Mouse (Mus musculus): Measurements from ENCODE around the gene Nmbr.

Gene Nmbr

GRCm38 (mm10) chr10:14705072-14706066, at the start of gene Nmbr, which contains the start of gene Vta1:
Nmbr (plus strand) TSS chr10:14705591.
Vta1 (minus strand) TSS chr10:14705560.
- DNase-seq = peak; percentile 93 to 97

GRCm38 (mm10) chr10:14660875-14661274, 44.5 kb upstream of the Nmbr start:
- no peak for DNase-seq

DNA sequence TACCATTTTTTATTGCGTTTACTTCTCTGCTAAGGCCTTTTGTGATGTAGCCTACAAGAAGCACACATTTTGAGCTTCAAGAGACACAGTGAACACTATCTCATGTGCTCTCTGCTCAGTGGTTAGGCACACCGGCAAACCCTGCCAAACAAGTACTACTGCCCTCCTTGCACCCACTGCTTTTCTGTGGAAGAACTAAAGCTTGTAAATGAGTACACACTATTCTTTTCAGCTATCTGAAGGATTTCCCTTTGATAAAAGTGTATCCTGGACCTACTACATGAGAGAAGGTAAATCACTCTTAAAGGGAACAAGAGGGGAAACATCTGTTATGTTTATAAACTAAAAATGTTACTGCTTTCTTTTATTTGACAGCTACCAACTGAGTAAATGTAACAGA, 39.2 kb upstream of the Nmbr start:
- no peak for DNase-seq

DNA sequence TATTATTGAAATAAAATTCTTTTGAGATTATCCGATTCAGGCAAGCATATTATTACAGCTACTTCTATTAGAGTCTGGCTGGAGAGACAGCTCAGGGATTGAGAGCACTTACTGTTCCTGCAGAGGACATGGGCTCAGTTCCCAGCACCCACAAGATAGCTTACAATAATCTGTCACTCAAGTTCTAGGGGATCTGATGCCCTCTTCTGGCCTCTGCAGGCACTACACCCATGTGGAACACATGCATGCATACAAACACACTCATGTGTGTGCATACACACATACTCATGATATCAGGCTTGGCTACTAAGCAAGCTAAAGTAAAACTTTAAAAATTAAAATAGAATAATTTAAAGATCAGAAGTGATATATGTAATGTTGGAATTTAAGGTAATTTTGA, 19.7 kb upstream of the Nmbr start:
- DNase-seq = no peak

DNA sequence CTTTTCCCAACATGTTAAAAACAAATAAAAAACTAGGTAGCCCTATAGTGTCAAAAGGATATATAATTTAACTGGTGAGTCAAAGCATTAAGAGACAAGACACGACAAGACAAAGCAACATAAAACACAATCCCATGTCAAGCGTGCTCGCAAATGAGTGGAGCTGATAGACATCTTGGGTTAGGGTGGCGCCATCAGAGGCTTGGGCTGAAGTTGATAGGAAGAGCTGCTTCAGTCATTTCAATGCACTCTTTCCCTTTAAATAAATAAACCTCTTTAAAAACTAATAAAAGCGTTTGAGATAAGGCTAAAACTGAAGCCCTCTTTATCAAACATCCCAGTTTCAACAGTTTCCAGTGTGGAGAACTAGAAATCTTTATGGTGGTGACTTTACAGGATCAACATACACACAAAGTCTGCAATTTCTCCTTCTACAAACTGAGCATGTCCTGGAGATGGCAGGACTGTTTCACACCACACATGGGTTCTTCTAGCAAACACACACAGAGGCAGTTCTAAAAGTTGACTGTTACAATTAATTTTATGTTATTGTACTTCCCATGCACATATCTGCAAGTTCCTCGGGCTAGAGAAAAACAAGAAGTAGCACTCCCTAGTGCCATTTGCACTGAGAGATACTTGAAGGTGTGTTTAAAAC, 16.5 kb upstream of the Nmbr start:
- no peak for DNase-seq

DNA sequence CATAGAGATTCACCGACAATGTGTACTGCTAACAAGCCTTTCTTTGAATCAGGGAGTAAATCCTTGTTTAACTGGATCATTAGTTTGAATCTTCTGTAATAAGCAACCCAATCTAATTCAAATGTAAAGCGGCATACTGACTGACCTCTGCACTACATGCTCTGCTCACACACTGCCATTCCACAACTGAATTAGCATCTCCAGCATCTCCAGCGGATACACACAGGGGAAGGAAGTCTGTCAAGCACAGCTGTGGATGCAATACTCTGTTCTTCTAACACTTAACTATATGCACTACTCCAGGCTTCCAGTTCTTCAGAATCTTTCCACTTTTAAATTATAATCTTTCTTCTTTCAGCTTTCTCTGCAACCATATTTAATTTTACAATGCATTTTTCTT, 15.0 kb upstream of the Nmbr start:
- DNase-seq = no peak

DNA sequence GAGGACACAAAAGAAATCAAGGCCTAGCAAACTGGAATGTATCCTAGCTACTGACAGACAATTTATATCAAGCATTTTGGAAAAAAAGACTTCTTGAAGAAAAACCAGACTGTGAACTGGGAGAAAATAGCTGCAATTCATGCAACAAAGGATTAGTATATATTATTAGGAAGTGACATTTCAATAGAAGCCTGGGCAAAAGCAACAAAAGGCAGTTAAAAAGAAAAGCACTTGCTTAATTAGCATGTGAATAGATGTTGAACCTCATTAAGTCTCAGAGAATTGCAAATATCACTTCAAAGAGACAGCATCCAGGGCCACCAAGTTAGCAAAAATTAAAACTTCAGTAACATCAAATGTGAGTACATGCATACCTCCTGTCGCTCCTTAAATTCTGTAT, 2.2 kb upstream of the Nmbr start:
- DNase-seq = no peak

- DNase-seq = no peak
Observed at GRCm38 (mm10) chr10:14703830-14704420, 1.5 kb upstream of the Nmbr start.

DNA sequence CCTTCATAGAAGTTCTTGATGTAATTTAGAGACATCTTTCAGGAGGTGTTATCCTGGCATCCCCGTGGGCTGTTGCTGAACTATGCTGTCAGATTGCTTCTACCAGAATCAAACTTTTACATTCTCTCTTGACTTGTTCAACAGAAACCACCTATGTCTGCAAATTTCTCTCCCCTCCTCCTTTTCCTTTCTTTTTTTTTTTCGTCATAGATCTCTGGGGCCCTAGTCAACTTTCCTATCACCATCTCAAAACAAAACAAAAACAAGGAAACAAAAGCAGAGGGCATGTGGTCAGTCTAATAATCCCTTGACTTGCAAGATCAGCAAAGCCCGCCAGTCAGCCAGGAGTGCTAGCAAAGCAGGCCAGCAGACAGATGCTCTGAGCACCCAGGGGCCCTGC, 12.7 kb downstream of the Nmbr start, which contains the start of gene Gje1:
Gene Gje1 (minus strand): TSS at position 101 of the 400 bp plus-strand sequence.
- DNase-seq = no peak

DNA sequence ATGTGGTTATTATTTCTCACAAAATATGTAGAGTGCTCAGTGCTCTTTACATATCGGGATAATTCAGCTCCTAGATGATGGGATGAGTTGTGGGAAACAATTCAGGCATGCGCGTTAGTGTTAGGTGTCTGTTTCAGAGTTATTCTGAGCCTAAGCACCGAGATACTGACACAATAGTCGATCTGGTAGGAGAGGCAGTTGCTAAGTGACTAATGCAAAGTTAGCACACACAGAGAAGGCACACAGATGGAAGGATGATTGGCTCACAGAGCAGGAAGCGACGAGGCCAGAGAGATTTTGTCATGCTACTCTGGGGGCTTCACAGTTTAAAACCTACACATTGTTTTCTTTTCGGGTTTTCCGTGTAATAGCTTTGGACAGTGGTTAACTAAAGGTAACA, 20.3 kb downstream of the Nmbr start:
- no peak for DNase-seq

DNA sequence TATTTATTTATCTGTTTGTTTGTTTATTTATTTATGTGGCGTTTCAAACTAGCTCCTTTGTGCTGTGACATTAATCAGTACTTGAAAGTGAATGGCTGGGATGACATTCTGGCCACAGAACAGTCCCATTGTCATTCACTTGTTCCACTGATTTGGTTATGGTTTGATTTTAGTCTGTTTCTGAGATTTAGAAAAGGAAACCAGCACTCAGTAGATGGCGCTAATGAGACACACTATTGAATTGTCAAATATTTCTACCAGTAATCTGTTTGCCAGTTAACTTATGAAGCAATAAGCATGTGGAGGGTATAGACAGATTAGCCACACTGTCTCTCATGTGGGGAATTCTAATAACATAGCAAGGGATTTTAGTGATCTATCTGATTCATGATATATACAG, 28.9 kb downstream of the Nmbr start:
- DNase-seq = no peak

GRCm38 (mm10) chr10:14759665-14760558, 54.5 kb downstream of the Nmbr start:
- no peak for DNase-seq

GRCm38 (mm10) chr10:14760618-14761017, 55.2 kb downstream of the Nmbr start:
- no peak for DNase-seq

GRCm38 (mm10) chr10:14770227-14770910, 65.0 kb downstream of the Nmbr start:
- DNase-seq = no peak

DNA sequence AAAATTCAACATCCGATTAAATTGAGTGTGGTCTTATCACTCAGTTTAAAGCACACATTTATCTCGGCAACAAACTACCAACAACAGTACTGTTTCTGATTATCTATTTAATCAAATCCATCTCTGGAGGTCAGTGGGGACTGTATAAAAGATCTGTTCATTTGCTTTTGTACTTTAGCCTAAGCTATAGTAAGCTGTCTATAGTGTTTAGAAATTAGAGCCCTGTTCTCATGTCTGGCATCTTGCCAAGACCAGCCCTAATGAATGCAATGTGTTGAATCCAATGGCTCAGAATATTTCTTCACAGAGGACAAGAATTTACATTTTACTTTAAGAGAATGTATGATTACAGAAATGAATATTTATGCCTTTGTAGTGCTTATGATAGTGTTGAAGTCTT, 69.1 kb downstream of the Nmbr start:
- DNase-seq = no peak

- DNase-seq = no peak
Observed at GRCm38 (mm10) chr10:14789969-14790368, 84.6 kb downstream of the Nmbr start.

DNA sequence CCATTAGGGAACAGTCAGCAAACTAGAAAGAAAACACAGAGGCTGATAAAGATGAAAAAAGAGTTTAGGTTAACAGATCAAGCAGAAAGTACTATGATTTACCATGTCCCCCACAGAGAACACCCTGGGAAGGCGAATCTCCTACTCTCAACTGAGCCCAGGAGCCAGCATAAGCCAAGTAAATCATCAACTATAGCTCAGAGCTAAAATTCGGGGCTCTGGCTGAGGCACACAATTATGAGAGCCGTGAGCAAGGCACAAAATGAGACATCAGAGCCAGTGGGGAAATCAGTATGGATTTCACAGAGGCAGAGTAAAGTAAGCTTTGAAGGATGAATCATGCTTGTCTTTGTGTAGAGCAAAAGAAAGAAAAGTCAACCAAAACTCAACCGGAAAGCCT, 111.6 kb downstream of the Nmbr start:
- DNase-seq = no peak
